Mouse (Mus musculus) adrenal gland, adult 8-10 months (tissue): ENCODE measurements around the gene Gm45716. TPM values are rescaled to one million over a fixed set of nuclear protein-coding genes. Genes with fewer than 3 reads are reported as not detected.

ENCODE experiments used
- DNase-seq: peaks from one replicate; pipeline ENCODE4 v3.0.0; 2022
- total RNA-seq, 4 experiments: library from RNA; stranded (reverse); gene quantifications; 2 replicates each; pipeline ENCODE4 v1.2.4; 2022

Gm45716 gene
- total RNA-seq: 1 to 10 TPM in 3 of 4 experiments, under 1 TPM in 1; 0.70 to 5.6 (median 2.0) TPM

DNA sequence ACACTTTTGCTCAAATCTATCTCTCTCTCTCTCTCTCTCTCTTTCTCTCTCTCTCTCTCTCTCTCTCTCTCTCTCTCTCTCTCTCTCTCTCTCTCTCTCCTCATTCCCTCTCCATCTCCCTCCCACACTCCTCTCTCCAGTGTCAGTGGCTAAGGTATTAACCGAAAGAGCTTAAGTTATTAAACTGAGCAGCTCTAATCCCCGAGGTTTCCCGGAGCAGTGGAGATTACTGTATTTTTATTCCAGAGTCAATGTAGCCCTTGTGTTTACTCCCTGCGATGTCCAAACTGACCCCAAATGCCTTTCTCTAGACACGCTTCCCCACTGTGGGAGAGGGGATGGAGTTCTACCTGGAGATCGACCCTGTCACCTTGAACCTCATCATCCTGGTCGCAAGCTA, at the start of gene Gm45716:
Gm45716 (plus strand) TSS at position 243 of the 400 bp plus-strand sequence.
- no peak for DNase-seq

DNA sequence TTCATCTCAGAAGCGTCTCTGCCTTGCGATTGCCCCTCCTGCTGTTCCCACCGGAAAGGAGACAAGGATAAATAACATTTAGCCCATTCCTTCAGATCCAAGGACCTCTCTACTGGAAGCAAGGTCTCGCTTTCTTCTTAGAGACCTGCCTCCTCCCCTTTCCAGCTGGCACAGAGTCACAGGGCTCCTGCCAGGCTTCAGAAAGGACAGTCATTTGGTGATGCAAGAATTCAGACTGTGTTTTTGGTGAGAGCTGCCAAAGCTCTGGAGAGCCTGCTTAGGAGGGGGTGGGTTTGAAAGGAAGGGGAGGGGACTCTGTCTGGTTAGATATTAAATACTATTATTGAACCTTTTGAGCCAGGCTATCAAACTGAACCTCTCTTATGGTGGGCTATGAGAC, 45.1 kb upstream of the Gm45716 start:
- peak; percentile 80 for DNase-seq

GRCm38 (mm10) chr11:90142936-90143335, 44.5 kb upstream of the Gm45716 start:
- peak; percentile 13 for DNase-seq

DNA sequence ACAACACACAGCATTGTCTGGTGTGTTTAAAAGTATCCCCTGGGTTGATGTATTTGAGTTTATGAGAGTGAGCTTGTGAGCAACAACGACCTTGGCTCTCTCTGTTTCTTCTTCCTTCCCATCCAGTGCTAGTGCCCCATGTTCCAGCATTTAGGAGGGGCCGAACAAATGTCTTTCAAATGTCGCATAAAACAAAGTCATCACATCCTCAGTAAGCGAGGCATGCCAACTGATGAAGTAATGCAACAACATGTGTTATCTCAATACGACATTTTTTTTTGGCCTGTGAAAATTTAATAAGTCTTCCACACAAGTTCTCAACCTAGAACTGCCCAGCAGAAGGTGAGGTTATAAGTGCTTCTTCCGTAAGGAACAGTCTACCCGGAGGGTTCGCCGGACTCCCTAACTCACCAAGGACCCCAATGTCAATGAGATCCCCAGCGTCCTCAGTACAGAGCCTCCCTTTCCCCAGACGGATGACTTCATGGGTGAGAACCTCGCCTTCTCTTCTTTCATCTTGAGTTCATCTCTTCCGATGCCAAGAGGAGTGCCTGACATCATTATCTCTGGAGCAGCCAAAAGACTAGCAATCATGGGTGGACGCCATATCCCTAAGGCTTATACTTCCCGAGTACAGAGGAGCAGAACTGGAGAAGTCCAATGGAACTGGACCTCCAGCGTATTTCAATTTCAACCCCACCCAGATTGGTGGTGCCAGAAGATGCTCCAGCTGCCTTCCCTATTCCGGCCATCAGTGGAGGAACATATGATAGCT, 41.2 kb upstream of the Gm45716 start:
- no peak for DNase-seq

GRCm38 (mm10) chr11:90155066-90155465, 32.4 kb upstream of the Gm45716 start:
- DNase-seq: no peak

DNA sequence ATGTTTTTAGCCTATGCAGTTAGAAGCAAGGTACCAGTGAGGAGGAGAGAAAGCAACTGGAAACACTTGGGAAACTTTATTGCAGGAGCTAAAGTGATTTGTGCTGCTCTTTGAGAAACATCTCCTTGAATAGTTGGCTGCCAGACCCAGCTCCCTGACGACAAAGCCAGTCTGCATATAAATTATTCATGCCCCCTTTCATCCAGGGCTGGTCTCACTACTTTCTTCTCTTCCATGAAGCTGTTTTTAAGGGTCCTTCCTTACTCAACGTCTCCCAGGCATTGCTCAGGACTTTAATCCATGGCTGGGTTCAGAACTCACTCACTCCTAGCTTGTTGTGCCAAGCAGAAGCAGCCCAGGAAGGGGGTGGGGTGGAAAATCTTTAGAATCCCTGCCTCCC, 32.0 kb upstream of the Gm45716 start:
- DNase-seq: no peak

DNA sequence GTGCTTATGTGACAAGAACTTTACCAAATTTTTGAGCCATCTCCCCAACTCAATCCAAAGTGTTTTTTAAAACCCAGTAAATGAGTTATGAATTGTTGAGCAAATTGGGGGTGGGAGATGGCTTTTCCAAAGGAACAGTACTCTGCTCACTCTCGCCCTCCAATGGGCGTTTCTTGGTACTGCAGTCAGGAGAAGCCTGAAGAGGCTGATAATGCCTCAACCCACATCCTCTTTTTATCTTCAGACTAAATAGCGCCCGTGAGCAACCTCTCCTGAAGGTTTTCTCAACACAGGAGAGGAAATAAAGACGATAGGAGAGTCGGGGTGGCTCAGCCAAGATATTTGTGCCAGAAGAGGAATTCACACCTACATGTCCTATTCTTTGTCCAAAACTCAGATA, 19.7 kb upstream of the Gm45716 start:
- DNase-seq: no peak

DNA sequence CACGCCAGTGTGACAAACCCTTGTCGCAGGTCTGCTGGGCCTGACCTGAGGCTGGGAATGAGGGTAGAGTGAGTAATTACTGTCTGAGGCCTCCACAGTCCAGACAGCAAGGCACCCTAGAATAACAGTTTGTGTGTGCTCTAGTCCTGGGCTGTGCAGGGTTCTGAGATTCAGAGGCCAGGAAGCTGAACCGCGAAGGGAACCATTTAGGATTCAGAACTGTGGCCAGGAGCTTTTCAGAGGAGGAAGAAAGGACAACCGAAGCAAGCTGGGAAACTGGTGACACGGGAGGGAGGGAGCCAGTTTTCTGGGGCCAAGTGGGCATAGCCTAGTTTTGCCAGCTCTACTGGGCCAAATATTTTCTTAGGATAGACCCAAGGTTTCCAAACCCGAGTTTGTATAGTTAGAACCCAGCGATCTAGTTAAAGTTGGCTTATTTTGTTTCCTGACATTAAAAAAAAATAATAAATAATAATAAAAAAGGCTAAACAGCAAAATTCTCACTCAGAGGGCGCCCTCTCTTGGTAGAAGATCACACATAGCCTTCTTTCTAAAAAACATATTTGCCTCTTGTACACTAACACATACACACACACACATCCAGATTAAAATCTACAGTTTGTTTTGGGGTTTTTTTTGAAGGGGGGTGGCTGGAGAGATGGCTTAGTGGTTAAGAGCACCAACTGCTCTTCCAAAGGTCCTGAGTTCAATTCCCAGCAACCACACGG, 19.0 kb upstream of the Gm45716 start:
- no peak for DNase-seq

DNA sequence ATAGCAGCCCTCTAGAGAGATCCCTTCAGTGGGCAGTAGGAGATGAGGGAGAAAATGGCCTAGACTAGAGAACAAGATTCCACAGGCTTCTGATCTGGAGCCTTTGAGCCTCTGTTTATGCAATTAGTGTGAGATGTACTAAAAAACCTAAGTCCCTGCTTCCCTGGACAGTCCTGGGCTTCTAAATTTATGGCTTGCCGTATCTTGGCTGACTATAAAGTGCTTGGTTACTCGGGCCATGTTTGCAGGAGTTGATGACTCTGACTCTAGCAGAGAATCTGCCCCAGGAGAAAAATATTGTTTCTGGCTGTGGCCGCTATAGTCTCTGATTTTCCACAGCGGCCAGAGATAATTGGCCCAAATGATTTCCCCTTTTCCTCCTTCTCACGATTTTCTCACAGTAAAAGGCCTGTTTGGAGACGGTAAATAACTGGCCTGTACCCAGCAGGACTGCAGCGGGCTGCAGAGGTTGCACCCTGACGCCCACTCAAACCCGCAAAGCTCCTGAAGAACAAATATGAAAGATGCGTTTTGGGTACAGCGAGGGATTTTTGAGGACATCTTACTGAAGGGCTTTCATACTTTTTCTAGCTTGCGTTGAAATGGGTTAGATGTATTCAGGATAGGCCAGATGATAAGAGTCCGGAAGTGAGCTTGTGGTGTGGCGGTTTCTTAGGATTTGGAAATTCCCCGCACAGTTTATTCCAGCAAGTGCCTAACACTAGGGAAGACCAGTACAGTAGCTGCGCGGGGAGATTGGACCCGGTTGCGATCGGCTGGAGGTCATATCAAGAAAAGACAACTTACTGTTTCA, 18.1 kb upstream of the Gm45716 start:
- DNase-seq: no peak

DNA sequence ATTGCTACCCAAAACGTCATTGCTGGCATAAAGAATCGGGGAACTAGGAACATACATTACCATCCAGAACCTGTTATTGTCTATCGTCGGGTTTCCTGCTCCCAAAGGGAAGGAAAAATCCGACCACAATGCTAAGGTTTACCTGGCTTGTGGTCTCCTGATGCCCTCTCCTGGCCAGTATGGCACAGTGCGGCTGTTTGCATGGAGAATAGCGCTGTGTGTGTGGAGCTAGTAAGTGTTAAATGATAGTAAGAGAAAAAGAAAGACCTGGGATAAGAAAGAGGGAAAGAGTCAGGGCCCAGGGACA, 17.5 kb upstream of the Gm45716 start:
- peak; percentile 15 for DNase-seq

DNA sequence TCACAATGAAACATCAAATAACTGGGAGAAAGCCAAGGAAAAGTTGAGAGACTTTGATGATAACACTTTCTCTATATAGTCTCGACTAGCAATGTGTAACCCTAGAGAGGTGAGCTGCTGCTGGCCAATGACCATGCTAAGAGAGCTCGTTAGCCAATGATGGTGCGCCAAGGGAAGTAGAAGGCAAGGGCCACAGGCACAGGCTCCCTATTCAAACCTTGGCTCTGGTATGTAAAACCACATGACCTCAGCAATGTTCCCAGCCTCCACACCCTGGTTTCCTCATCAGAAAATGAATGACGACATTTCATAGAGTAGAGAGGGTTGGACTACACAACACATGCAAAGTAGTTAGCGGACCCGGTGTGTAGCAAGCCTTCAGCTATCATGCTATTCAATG, 15.2 kb upstream of the Gm45716 start:
- no peak for DNase-seq

- no peak for DNase-seq
These were observed 11.7 kb upstream of the Gm45716 start for GRCm38 (mm10) chr11:90175634-90176300.

GRCm38 (mm10) chr11:90177389-90177788, 10.1 kb upstream of the Gm45716 start:
- DNase-seq: no peak

- DNase-seq: no peak
These were observed 4.1 kb upstream of the Gm45716 start for GRCm38 (mm10) chr11:90183361-90183760.

- no peak for DNase-seq
These were observed 2.7 kb upstream of the Gm45716 start for GRCm38 (mm10) chr11:90184756-90185155.

DNA sequence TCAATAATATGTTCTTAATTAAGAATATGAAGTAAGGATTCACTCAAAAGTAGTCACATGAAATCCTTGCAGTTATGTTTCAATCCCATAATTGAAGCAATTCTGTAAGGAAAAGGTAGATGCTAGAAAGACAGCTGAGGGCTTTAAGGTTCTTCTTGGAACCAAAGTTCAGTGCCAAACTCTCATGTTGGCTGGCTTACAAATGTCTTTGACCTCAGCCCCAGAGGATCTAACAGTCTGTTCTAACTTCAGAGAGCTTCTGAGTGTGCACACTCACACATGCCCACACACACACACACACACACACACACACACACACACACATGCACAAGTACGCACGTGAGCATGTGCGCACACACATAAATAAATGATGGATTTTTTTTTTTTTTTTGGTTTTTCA, 2.7 kb downstream of the Gm45716 start:
- no peak for DNase-seq

- DNase-seq: no peak
These were observed 7.5 kb downstream of the Gm45716 start for GRCm38 (mm10) chr11:90194946-90195345.

GRCm38 (mm10) chr11:90195756-90196520, 8.5 kb downstream of the Gm45716 start:
- no peak for DNase-seq

DNA sequence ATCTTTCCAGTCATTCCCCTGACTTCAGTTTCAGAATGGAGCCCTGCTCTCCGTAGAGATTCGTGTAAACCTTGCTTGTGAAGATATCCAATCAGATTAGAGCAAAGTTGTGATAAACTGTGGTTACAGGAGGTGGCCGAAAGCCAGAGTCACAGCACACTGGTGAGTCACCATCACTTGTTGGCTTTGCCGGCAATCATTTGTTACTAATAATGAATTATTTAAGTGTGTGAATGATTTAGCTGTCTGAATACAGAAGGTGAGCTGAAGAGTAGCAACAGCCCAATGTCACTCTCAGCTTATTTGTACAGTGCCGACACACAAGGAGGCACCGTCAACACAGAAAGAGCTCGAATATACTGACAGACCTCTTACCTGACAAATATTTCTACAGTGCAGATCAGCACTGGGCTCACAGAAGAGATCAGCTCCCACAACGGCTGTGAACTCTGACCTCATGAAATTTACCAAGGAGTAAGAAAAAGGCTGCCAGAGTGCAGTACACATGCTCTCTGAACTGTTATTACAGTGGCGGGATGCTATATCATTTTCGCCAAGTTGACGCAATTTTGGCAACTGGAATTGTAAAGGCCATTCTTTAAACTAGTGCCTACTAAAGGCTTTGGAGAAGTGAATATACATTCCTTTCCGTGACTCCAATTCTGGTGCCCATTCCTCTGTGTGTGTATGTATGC, 9.2 kb downstream of the Gm45716 start:
- no peak for DNase-seq

DNA sequence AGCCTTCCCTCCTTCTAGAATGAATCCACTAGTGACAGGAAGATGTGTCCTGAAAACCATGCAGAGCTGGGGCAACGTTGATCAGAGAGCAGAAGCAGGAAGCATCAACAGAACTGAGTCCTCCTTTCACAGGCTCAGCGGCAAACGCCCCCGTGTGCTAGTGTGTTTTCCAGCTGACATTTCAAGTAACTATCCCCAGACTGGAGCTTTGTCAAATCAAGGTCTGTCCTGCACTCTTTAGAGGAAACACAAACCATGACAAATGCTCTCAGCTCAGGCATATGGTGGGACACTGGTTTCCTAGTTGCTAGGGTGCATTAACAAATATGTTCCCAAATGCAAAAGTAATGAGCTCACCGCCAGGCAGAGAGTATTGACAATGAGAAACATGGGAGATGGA, 10.6 kb downstream of the Gm45716 start:
- DNase-seq: no peak

GRCm38 (mm10) chr11:90200826-90201225, 13.3 kb downstream of the Gm45716 start:
- no peak for DNase-seq
